Mouse (Mus musculus): ENCODE measurements around the gene 1700024P04Rik.
"Not testable (repeated sequence)": the region's sequence is repeated elsewhere in the genome, so short reads cannot be mapped to it uniquely, and the experiment has no call there.

Gene 1700024P04Rik

DNA sequence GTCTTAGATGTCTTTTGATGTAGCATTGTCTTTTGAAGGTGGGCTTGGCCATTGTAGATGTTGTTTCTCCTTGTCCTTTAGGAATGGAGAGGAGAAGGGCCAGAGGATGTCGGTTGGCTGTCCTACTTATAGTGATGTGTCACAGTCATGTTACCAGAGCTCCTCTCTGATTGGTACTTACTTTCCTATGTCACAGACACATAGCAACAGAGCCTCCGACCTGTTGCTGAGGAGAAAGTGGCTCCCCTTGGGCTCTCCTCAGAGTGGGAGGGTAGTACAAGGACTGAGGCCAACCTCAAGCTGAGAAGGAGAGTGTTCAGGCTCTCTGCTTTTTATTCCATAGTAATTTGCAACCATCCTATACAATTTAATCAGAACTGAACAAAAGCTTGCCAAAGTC, at the start of gene 1700024P04Rik:
1700024P04Rik (minus strand) TSS at position 101 of the 400 bp plus-strand sequence.
- in situ Hi-C loops (cut with MboI; ENCODE audit: low sequenced_read_pairs) = no loop called here

DNA sequence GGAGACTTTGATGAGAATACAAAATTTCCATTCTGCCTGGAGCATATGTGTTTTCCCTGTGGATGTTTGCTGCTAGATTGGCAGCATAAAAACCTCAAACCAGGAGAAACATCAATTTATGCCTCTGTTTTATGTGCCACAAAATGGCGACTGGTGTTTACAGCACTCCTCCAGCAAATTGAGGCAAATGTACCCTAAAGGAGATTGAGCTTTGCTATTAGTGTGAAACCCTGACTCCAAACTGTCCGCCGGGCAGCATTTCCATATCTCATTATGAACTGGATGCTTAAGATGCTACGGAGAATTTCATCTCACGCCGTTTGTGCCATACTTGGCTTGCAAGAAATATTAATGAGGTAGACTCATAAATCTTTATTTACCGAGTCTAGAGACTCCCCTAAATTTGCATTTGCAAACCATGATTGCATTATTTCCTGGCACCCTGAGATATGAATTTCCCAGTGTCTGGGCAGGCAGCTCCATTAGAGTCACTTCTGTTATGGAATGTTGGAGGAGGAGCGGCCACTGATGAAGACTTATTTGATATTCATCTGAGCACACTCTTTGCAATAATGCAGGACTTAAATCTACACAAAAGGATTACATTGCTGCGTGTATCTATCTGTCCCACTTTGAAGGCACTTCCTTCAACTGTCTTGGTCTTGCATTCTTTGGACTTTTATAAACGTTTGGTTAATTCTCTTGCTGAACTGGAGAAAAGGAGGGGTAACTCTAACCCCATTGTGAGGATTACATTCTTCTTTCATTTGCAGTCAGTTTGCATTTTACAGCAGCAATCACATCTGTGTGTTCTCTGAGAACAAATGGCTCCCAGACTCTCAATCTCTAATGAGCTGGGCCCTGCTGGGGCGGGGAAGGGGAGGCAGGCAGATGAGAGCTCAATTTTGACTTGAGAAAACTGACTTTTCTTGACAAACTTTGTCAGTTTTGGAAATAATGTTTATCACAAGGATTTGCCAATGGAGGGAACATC, 47.2 kb upstream of the 1700024P04Rik start:
- in situ Hi-C loops (cut with MboI; ENCODE audit: low sequenced_read_pairs) = no loop called here

DNA sequence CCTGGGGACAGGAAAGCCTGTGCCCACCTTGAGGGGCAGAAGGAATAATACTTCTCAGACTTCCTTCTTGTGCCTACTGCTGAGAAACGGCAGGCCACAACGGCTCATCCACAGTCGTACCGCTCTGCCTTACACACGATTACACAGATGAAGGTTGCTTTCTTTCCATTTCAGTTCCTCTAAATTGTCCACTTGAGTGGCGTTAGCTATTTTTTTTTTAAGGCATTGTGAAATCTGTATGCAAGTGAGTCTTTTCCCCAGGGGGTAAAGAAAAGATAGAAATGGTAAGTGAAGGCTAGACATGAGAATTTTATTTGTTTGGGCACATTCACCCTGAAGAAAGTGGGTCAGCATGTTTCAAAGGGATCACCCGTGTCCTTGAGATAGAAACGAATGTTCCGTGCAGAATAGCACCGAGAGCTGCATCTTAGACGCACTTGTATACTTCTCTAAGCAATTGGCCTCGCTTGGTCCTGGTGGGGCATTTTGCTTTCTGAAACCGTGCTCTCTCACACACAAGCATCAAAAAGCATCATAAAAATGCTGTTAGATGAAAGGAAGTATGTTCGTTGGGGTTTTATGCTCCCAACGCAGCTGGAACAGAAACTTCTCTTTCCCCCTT, 46.3 kb upstream of the 1700024P04Rik start:
- in situ Hi-C loops (cut with MboI; ENCODE audit: low sequenced_read_pairs) = no loop called here

DNA sequence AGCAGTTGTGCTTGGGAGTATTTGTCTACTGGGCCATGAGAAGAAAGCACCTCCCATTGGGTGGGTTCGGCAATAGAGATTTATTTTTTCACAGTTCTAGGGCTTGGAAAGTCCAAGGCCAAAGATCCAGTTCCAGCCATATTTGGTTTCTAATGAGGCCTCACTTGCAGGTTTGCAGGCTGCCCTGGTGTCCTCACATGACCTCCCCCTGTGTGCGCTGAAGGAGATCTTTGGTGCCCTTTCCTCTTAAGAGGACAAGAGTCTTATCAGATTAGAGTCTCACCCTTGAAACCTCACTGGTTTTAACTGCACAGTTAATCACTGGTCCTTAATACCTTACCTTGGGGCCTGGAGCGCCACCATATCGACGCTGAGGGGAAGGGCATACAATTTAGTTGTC, 40.9 kb upstream of the 1700024P04Rik start:
- in situ Hi-C loops (cut with MboI; ENCODE audit: low sequenced_read_pairs) = no loop called here

DNA sequence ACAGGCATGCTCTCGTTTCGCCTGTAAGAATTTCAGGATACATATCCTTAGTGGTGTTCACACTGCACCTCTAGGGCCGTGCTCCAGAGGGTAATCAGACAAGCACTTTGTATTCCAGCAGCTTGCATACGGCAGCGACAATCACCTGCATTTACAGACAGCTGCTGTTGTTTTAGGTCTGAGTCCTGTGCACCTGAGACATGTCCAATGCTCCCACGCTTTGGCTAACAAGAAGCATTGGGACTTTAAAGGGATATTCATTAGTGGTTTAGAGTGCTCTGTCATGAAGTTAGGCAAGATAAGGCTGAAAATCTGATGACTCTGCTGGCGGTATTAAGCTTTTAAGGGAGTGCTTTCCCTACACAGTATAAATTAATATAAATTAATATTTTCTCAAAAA, 37.7 kb upstream of the 1700024P04Rik start:
- in situ Hi-C loops (cut with MboI; ENCODE audit: low sequenced_read_pairs) = no loop called here

DNA sequence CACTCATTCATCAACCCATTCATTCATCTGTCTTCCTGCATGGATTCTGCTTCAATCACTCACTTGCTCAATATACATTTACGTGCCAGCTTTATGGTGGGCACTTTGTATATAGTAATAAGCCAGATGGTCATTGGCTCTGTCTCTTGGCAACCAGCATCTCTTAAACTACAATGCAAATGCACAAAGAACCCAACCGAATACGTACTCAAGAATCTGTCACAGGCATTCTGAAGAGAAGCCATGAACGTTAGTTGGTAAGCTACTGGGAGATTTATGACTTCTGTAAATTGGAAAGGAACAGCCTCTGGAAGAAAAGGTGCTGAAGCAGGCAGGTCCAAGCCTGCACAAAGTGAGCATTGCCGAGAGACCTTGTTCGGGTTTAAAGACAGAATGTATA, 36.8 kb upstream of the 1700024P04Rik start:
- in situ Hi-C loops (cut with MboI; ENCODE audit: low sequenced_read_pairs) = no loop called here

DNA sequence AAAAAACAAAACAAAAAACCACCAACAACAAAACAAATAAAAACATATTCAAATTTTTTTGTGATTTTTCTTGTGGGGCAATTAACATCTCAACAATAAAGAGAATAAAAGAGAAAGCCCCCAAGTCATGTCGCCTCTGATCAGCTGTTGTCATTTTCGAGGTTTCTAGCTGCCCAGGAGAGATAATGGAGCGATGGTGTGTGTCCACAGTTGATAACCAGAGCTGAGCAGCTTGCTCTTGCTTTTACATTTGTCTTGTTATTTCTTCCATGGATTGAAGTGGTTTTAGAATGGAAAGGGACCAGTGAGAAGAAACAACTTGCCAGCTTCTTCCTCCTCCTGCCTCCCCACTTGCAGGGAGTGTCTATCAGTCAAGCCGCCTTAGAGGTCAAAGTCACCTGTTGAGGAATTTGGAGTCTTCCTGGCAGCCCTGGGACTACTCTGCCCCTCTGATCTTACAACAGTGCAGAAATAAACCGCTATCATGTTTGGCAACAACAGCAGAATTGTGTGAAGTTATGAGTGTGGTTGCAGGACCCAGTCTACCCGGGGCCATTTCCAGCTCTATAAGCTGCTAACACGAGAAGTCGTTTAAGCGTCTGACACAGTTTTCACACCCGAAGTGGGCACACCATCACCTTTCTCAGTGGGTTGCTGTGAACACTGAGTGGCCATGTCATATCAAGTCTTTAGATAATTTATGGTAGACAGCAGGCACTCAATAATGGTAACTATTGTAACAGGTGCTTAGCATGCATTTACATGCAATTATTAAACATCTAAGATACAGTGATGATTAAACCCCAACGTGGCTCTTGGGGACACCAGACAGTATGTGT, 35.7 kb upstream of the 1700024P04Rik start:
- in situ Hi-C loops (cut with MboI; ENCODE audit: low sequenced_read_pairs) = no loop called here

DNA sequence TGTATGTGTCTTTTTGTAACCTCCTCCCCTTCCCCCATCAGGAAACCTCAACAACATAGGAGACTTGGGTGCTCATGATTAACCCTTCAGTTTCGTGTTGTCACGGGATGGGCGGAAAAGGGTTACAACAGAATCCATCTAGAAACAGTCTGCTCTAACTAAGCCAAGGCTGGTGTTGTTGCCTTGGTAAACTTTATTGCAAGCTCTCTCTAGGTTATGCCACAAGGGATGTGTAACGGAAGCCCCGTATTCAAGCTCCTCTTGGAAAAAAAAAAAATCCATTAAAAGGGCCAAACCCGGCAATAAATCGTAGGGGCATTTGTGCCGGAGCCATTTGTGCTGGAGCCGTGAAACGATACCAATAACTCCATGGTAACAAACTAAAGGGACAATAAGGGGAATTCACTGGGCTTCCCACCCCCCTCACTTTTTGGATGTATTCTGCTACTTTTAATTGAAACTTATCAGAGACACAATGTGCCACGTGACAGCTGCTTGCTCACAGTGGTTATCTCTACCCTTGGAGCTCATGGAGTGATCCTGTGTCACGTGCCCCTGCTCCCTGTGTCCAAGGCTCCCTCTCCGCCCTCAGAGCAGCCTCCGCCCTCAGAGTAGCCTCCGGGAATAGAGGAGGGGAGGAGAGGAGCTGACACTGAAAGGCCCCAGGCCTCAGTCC, 34.3 kb upstream of the 1700024P04Rik start:
- in situ Hi-C loops (cut with MboI; ENCODE audit: low sequenced_read_pairs) = no loop called here

DNA sequence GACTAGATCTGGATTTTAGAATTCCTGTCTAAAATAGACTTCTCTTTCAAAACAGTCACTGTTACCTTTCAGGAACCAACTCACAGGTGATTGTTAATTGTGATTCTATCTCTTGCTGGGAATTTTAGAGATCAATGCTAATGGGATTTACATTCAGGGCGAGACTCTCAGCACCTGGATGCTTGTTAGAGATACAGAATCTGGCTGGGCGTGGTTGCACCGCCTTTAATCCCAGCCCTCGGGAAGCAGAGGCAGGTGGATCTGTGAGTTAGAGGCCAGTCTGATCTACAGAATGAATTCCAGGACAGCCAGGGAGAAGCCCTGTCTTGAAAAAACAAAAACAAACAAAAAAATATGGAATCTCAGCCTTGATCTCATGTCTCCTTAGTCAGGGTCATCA, 32.3 kb upstream of the 1700024P04Rik start:
- in situ Hi-C loops (cut with MboI; ENCODE audit: low sequenced_read_pairs) = no loop called here

DNA sequence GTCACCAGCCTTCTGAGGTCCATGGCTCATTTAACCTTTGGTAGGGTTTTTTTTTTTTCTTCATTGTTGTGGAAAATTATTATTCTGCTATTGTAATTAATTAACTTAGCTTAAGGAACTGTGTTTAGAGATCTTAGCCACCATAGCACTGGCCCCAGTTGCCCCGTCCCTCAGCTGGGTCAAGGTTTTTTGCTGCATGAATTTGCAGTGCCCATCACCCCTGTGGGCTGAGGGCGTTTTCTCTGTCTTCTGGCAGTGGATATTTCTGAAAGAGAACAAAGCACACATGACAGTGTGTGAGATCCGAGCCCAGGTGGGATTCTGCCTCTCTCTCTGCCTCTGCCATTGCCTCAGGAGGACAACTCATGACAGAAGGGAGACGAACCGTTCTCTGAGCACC, 28.5 kb upstream of the 1700024P04Rik start:
- in situ Hi-C loops (cut with MboI; ENCODE audit: low sequenced_read_pairs) = no loop called here

DNA sequence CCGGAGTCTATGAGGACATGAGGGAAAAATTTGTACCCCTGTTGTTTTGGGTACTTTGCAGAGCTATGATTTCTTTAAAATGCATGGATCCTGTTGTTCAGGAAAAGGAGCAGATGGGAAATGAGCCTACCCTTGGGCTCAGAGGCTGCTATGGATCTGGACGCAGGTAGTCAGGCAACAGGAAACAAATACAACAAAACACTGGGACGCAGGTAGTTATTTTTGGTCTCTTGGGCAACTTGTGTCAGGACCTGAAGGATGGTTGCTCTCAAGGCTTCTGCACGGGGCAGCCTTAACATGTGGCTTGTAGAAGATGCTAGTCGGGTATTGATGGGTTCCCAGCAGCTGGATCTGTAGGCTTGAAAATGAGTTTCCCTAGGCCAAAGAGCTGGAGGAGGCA, 23.6 kb upstream of the 1700024P04Rik start:
- in situ Hi-C loops (cut with MboI; ENCODE audit: low sequenced_read_pairs) = no loop called here

DNA sequence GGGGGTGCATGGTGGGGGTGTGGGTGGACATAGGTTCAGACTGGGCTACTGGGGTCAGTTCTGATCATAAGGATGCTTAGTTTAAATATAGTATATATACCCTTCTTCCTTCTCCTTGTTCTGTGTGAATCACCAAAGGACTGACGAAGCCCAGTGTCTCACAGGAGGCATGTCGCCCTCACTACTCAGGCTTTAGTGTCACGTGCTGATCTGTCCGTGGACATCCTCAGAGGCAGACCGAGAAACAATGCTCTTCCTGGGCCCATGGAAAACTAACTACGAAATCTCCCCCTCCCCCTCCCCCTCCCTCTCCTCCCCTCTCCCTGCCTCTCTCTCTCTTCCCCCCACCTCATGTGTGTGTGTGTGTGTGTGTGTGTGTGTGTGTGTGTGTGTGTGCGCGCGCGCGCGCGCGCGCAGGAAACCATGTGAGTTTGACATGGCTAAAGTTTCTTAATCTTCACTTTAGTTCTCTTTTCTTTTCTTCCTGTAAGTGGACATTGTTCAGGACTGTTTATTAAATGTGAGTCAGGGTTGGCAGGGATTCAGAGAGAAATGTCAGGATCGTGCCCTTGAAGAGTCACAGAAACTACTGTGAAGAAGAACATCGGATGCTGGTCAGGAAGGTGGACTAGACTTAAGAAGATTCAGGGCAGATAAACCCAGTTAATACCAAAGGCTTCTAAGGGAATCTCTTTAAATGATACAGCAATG, 22.2 kb upstream of the 1700024P04Rik start:
- in situ Hi-C loops (cut with MboI; ENCODE audit: low sequenced_read_pairs) = no loop called here

DNA sequence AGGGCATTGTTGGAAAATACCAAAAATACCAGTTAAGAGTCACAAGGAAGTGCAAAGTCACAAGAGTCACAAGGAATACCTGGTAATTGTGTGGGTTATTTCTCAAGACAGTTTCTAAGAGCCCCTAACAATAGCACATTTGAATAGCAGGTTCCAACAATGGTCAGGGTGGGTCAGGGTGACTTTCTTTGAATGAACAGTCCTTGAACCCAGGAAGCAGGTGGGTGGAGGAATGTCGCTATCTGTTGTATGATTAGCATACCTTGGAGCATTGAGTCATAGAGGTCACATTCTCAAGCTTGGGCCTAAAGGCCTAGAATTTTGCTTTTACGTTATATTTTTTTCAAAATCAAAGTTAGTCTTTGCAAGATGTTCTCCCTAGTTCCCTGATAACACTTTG, 17.3 kb upstream of the 1700024P04Rik start:
- in situ Hi-C loops (cut with MboI; ENCODE audit: low sequenced_read_pairs) = not testable (repeated sequence)

DNA sequence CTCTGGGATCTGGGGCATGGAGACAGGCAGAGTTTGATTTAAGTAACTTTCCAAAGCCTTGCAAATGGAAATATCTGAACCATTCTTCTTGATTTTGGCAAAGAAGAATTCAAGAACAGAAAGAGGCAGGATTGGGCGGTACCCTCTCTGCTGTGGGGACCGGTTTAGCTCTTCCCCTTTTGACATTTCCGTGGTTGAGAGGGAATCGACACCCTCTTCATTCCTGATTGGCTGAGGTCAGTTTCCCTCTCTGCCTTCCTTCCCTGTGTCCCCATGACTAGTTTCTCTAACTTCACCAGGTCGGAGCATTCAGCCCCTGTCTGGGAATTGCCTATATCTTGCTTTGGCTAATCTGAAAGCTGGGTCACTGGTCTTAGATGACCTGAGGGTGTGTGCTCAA, 12.7 kb upstream of the 1700024P04Rik start:
- in situ Hi-C loops (cut with MboI; ENCODE audit: low sequenced_read_pairs) = no loop called here

DNA sequence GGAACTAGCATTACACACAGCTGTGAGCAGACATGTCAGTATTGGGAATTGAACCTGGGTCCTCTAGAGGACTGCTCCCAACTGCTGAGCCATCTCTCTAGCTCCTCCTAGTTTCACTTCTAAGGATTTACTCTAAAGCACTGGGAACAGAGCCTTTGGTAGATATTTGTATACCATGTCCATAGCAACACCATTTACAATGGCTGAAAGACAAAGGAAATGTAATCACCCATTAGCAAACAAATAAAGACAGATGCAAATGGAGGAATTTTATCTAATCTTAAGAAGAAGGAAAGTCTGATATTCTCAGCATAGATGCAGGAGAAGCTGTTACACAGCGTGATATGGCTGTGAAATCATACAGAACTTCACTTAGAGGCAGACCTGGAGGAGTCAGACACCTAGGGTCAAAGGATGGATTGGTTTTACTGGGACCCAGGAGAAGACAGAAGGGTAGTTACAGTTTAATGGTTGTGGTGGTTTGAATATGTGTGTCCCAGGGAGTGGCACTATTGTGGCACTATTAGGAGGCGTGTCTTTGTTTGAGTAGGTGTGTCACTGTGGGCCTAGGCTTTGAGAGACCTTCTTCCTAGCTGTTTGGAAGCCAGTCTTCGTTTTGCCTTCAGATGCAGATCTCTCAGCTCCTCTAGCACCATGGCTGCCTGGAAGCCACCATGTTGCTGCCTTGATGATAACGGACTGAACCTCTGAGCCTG, 7.1 kb downstream of the 1700024P04Rik start:
- in situ Hi-C loops (cut with MboI; ENCODE audit: low sequenced_read_pairs) = no loop called here

DNA sequence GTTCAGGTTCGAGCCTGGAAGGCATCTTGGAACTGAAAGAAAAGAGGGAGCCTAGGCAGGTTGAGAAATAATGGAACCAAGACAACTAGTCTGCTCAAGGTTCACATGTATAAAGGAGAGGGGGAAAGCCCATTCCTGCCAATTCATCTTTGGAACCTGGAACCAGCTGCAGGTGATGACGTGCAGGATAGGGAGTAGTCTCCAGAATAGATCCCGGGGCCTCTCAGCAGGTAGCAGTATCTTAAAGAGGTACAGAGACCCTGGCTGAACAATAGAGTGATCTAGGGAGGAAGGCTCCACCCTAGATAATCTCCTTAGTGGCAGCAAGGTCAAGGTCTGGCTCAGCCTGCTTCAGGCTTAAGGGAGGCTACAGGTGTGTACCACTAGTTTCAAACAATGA, 8.3 kb downstream of the 1700024P04Rik start:
- in situ Hi-C loops (cut with MboI; ENCODE audit: low sequenced_read_pairs) = not testable (repeated sequence)

DNA sequence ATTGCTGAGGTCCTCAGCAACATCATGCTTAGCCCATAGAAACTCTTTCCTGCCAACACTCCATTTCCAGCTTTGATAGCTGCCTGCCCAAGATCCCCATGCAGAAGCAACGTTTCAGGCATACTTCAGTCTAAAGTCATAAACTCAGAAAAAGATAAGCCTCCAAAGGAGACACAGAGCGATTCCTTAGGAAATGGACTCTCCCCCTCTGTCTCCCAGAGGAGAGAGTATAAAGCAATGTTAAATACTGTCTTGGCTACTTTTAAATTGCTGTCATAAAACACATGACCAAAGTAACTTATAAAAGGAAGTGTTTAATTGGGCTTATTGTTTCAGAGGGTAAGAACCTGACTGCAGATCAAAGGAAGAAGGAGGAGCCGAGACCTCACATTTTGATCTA, 12.3 kb downstream of the 1700024P04Rik start:
- in situ Hi-C loops (cut with MboI; ENCODE audit: low sequenced_read_pairs) = no loop called here

DNA sequence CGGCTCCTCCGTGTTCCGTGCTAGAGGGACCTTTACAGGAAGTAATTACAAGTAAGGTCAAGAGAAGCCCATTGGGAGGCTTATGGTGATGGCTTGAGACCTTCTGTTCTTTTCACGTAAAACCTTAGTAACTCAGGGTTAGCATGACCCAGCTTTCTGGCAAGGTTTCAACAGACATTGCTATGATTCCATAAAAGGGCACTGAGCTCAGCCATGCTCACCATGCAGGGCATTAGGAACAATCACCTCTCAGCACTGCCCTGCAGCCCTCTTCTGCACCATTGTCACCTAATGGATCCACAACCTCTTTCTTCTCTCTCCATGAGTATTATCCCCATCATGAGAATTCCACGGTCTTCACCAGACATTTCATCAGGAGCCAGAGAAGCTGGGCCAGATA, 12.7 kb downstream of the 1700024P04Rik start:
- in situ Hi-C loops (cut with MboI; ENCODE audit: low sequenced_read_pairs) = no loop called here

DNA sequence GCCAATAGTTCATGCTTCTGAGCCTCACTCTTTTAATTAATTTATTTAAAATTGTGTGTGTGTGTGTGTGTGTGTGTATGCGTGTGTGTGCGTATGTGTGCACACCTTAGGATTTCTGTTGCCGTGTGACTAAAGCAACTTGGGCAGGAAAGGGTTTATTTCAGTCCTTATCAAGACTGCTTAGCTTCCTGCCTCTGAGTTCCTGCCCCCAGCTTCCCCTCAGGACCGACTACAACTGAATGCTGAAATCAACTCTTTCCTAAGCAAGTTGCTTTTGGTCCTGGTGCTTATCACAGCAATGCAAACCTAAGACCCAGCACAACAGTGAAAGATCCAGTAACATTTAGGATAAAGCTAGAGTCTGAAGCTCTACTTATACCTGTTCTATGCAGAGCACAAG, 15.8 kb downstream of the 1700024P04Rik start:
- in situ Hi-C loops (cut with MboI; ENCODE audit: low sequenced_read_pairs) = no loop called here

Measured in CH12F3 (cell line).